Mouse (Mus musculus): ENCODE data around the gene Cox7a2. TPM values are rescaled to one million over a fixed set of nuclear protein-coding genes. Genes with fewer than 3 reads are reported as not detected.

The Cox7a2 gene
- total RNA-seq, 2 experiments from 2014 or later: 343 to 356 TPM

- Histone ChIP-seq H3K4me3 (no peak overlapping the region), H3K27ac (no peak overlapping the region)
- TF ChIP-seq CTCF (IDR thresholded peaks at IDR 0.05): no peak
- no peak for DNase-seq (ENCODE audit: extremely low spot score in 1 of 2, low spot score in 2 of 2)
- intact Hi-C loops (cut with DNase I): no loop called here
Observed at GRCm38 (mm10) chr9:79784934-79785793, 25.5 kb upstream of the Cox7a2 start.

DNA sequence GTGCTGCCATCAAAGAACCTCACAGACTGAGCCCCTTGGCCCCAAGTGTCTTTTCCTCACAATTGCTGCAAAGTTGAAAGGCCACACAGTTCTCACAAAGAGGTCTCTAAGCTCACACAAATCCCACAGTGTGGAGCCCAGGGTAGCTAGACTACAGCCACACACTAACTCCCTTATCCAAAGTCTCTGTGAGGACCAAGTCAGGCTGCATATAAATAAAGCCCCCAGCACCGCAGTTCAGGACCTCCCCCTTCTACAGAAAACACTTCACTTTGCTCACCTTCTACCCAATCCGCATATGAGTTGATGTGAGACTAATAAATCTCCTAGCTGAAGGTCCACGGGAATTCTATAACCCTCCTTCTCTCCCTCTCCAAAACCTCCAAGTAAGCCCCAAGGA lies 24.8 kb upstream of the Cox7a2 start:
- DNase-seq (ENCODE audit: extremely low spot score in 1 of 2, low spot score in 2 of 2): no peak
- Histone ChIP-seq H3K27ac (no peak overlapping the region), H3K4me3 (no peak overlapping the region)
- no peak for TF ChIP-seq CTCF (IDR thresholded peaks at IDR 0.05)
- intact Hi-C loops (cut with DNase I): no loop called here

- Histone ChIP-seq H3K4me3 (no peak overlapping the region), H3K27ac (no peak overlapping the region)
- DNase-seq (ENCODE audit: extremely low spot score in 1 of 2, low spot score in 2 of 2): no peak
- intact Hi-C loops (cut with DNase I): no loop called here
- peak; percentile 56 for TF ChIP-seq CTCF (IDR thresholded peaks at IDR 0.05)
Observed at GRCm38 (mm10) chr9:79779354-79779753, 19.7 kb upstream of the Cox7a2 start.

- DNase-seq (ENCODE audit: extremely low spot score in 1 of 2, low spot score in 2 of 2): no peak
- Histone ChIP-seq H3K4me3 (no peak overlapping the region), H3K27ac (no peak overlapping the region)
- no peak for TF ChIP-seq CTCF (IDR thresholded peaks at IDR 0.05)
- intact Hi-C loops (cut with DNase I): no loop called here
Observed at GRCm38 (mm10) chr9:79766991-79767545, 7.4 kb upstream of the Cox7a2 start.

DNA sequence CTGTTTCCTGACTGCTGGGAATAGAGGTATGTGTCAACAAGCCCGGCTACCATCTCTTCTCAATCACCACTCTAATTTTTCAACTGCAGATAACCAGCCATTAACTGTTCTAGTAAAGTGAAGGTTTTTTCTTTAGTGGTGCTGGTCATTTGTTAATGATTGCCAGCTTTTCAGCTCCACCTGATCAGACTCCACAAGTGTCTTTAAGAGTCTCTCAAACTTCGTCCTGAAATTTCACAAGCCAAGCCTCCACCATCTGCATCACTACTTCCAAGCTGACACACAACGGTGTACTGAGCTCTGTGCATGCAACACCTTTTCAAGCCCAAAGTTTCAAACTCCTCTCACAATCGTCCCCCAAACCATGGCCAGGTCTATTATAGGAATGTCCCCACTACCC lies 5.7 kb upstream of the Cox7a2 start:
- no peak for TF ChIP-seq CTCF (IDR thresholded peaks at IDR 0.05)
- intact Hi-C loops (cut with DNase I): no loop called here
- no peak for DNase-seq (ENCODE audit: extremely low spot score in 1 of 2, low spot score in 2 of 2)
- H3K27ac ChIP-seq: no peak overlapping the region
- H3K4me3 ChIP-seq: no peak overlapping the region

DNA sequence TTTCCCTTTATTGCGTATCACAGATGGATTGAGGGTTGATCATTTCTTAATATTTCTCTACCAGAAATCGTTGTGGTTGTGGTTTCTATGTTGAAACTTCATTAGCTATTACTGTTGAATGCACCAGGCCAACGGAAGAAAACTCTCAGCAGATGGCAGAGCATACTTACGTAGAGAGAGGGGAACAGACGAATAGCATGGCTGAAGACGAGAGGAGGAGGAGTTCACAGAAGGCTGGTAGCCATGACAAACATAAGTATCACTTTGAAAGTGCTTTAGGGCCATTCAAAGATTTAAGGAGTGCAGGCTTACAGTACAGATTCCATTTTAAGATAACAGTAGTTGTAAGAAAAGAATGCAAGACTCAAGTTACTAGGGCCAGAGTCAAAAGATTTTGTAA lies 2.8 kb upstream of the Cox7a2 start:
- intact Hi-C loops (cut with DNase I): no loop called here
- H3K27ac ChIP-seq: no peak overlapping the region
- H3K4me3 ChIP-seq: no peak overlapping the region
- no peak for TF ChIP-seq CTCF (IDR thresholded peaks at IDR 0.05)
- no peak for DNase-seq (ENCODE audit: extremely low spot score in 1 of 2, low spot score in 2 of 2)

DNA sequence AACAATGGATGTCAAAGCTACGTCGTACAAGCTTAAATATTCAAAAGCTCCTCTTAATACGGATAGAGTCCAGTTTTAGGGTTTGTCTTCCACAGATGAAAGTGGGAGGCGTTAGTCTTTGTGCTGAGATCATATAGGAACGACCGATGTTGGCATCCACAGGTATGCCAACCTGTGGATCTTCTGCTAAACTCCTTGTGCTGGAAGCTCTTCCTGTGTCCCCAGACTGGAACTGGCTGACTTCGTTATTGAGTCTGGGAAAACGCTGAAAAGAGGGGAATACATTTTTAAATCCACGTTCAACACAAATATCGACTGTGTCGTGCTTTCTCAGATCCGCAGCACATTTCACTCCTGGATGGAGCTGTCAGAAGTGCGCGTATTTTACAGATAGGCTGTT lies 398 bp upstream of the Cox7a2 start:
- no peak for DNase-seq (ENCODE audit: extremely low spot score in 1 of 2, low spot score in 2 of 2)
- intact Hi-C loops (cut with DNase I): no loop called here
- no peak for TF ChIP-seq CTCF (IDR thresholded peaks at IDR 0.05)
- H3K4me3 ChIP-seq: peak overlapping the region; percentile 98
- peak overlapping the region; percentile 83 for H3K27ac ChIP-seq

- DNase-seq (ENCODE audit: extremely low spot score in 1 of 2, low spot score in 2 of 2): no peak
- Histone ChIP-seq H3K27ac (no peak overlapping the region), H3K4me3 (no peak overlapping the region)
- TF ChIP-seq CTCF (IDR thresholded peaks at IDR 0.05): no peak
- intact Hi-C loops (cut with DNase I): no loop called here
Observed at GRCm38 (mm10) chr9:79755311-79755710, 4.4 kb downstream of the Cox7a2 start.

DNA sequence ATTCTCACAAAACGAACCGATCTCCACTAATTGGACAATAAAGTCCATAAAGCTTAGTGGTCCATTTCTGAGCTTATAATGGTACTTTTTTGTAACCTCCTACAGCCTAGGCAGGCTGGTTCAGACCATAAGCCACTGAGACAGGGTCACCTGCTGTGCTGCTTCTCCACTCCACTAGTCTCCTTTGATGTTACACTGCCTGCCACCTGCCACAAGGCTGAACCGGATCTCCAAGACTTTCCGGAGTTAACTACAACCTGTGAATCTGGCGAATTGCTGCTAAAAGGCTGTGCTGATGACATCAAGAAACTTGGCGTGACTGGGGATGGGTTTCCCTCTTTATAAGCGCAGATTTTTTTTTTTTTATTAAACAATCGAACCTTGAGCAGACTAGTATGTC lies 7.8 kb downstream of the Cox7a2 start:
- H3K27ac ChIP-seq: no peak overlapping the region
- H3K4me3 ChIP-seq: no peak overlapping the region
- no peak for TF ChIP-seq CTCF (IDR thresholded peaks at IDR 0.05)
- intact Hi-C loops (cut with DNase I): no loop called here
- no peak for DNase-seq (ENCODE audit: extremely low spot score in 1 of 2, low spot score in 2 of 2)

DNA sequence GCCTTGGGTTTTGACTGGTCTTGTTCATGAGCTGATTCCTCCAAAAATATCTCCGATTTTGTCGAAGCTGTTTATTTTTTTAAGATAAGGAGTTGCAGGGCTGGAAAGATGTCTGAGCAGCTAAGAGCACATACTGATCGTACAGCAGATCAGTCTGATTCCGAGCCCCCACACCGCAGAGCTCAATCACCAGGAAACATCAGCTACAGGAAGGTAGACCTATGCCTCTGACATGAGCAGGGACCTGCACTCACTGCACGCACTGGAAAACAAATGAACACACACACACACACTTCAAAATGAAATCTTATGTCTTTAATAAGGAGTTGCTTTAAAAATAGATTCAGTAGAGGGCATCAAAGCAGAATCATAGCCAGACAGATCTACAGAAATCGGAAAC lies 9.0 kb downstream of the Cox7a2 start:
- no peak for DNase-seq (ENCODE audit: extremely low spot score in 1 of 2, low spot score in 2 of 2)
- intact Hi-C loops (cut with DNase I): no loop called here
- no peak for TF ChIP-seq CTCF (IDR thresholded peaks at IDR 0.05)

GRCm38 (mm10) chr9:79745036-79745435 lies 14.6 kb downstream of the Cox7a2 start:
- Histone ChIP-seq H3K4me3 (no peak overlapping the region), H3K27ac (no peak overlapping the region)
- intact Hi-C loops (cut with DNase I): no loop called here
- no peak for DNase-seq (ENCODE audit: extremely low spot score in 1 of 2, low spot score in 2 of 2)
- no peak for TF ChIP-seq CTCF (IDR thresholded peaks at IDR 0.05)

More for the DNA sequence above, 9.0 kb downstream of the Cox7a2 start:
- H3K4me3 ChIP-seq: no peak overlapping the region
- H3K27ac ChIP-seq: 0 out of 2 replicates have a peak overlapping the region, but pooled peaks have one; percentile 19

GRCm38 (mm10) chr9:79735608-79736007 lies 24.1 kb downstream of the Cox7a2 start:
- no peak for DNase-seq (ENCODE audit: extremely low spot score in 1 of 2, low spot score in 2 of 2)
- intact Hi-C loops (cut with DNase I): no loop called here
- Histone ChIP-seq H3K27ac (no peak overlapping the region), H3K4me3 (no peak overlapping the region)
- TF ChIP-seq CTCF (IDR thresholded peaks at IDR 0.05): no peak

DNA sequence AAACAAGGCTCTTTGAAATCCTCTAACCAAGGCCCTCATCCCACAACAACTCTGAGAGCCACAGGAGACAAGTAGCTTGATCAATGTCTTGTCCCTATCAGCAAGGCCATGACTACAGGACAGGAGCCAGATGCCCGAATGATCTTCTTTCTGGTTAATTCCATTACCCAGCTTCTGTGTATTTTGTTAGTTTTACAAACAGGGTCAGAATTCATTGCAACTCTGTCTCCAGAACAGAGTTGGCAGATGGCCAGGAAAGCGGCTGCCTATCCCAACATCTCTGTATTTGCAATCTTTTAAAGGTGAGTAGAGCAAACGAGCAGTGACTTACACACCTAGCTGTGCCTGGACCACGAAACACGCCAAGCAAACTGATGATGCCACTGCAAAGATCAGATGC lies 29.4 kb downstream of the Cox7a2 start:
- TF ChIP-seq CTCF (IDR thresholded peaks at IDR 0.05): no peak
- intact Hi-C loops (cut with DNase I): no loop called here
- Histone ChIP-seq H3K27ac (no peak overlapping the region), H3K4me3 (no peak overlapping the region)
- no peak for DNase-seq (ENCODE audit: extremely low spot score in 1 of 2, low spot score in 2 of 2)

Measured in left cerebral cortex, adult 2 months (tissue).